Mouse (Mus musculus): ENCODE measurements around the gene Rrp8.

DNA sequence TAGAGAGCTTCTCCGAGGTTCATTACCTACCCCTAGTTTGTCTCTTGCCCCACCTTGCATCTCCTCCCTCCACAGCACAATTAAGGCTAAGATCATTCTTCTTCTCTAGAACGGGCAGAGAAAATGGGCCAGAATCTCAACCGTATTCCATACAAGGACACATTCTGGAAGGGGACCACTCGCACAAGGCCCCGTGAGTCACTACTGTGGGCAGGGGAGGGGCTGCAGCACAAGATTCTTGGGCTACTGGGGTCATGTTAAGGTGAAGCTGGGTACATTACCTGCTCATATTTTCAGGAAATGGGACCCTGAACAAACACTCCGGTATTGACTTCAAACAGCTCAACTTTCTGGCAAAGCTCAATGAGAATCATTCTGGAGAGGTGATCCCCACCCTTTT is 3.7 kb upstream of the Rrp8 start:
- TF ChIP-seq CTCF (IDR thresholded peaks at IDR 0.05; ENCODE audit: low read depth) (no peak), EP300 (IDR thresholded peaks at IDR 0.05; ENCODE audit: low read depth) (no peak)
